Mouse (Mus musculus): ENCODE measurements at regions not wholly inside any gene's neighbourhood (a gene's known extent, or its start where the extent isn't known, plus 50 kb on each side); places are given as distances from the start of the nearest gene placed in this dataset.
A peak's percentile ranks its signal among the peaks of the same experiment; 100 is the strongest.

GRCm38 (mm10) chr19:49563612-49564256 lies 1114.7 kb downstream of the Sorcs1 start:
- no peak for DNase-seq (ENCODE audit: low spot score in 2 of 2)

GRCm38 (mm10) chr19:49539445-49540407 lies 1138.7 kb downstream of the Sorcs1 start:
- DNase-seq (ENCODE audit: low spot score in 2 of 2) = peak; percentile 40 to 44

Data from right cerebral cortex, postnatal 10 days (tissue).